Mouse (Mus musculus) lung, postnatal 4 days (tissue): Measurements from ENCODE around the gene Adamts2.

Source experiments
- DNase-seq, 2 experiments: peaks; one replicate each; pipeline ENCODE4 v3.0.0; 2021

Adamts2 gene

DNA sequence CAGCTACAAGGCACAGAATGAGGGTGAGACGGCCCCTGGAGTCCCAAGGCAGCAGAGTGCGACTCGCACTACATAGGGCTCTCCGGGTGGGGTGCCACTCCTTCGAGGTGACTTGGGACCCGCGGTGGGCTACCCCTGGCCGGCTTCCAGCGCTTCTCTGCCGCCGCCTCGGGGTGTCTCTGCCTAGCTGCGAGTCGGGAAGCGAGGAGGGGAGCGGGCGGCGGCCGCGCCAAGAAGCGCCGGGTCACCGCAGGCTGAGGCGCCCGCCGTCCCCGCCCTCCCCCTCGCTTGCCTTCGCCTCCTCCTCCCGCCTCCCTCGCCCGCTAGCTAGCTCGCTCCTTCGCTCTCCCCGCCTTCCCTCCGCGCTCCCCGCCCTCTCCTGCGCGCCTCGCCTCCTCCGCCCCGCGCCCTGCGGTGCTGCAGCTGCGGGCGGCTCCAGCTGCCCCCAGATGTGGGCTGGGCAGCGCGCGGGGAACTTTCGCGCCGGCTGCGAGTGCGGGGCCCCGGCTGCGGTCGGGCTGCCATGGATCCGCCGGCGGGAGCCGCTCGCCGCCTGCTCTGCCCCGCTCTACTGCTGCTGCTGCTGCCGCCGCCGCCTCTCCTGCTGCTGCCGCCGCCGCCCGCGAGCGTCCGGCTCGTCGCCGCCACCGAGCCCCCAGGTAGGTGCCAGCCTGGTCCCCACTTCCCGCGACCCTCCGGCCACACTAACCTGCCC is at the start of gene Adamts2:
Gene Adamts2 (plus strand): TSS at position 444 of the 715 bp plus-strand sequence.
- peak; percentile 79 to 87 for DNase-seq

GRCm38 (mm10) chr11:50557064-50557463 is 44.8 kb upstream of the Adamts2 start:
- no peak for DNase-seq

DNA sequence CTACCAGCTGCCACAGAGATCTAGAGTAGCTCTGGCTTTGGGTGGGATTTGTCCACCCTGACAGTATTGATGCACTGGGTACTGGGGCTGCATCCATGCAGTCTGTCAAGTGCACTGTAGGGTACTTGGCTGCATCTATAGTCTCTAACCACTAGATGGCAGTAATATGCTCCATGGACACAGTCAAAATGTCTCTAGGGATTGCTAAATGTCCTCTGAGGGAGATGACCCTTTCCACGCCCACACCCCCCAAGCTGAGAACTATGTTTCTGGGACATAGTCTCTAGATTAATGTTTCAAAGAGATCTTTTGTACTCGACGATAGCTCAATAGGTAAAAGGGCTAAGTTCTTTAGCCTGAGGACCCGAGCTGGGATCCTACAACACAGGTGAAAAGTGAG is 42.8 kb upstream of the Adamts2 start:
- peak in 1 of 2 experiments; percentile 14 for DNase-seq

DNA sequence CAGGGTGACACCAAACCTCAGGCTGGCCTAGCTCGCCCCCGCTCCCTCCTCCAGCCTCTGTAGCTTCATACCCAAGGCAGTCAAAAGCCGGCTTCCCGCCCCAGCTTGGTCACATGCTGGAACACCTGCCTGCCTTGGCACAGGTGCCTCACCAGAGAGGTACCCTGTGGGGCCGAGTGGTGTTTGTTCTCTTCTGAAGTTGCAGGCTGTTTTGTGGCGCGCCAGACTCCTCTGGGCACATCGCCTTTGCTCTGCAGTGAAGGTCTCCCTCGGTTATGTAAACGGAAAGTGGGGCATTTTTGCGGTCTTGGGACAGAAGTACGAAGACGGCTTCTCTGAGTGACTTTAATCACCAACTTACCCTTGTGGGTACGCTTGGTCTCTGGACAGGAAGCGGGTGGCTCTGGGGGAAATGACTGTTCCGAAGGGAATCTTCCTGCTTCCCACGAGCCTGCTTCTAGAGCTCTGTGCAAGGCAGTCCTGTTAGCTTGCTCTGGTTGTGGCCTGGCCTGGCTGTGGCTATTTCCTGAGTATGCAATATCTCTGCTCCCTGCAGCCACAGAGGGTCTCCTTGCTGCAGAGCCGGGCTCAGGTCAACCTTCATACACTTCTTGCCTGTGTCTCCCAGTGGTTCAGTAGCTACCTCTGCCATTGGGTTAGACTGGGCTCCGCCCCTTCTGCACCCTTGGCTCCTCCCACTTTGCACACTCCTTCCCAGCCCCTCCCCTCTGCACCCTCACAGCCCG is 36.2 kb upstream of the Adamts2 start:
- peak in 1 of 2 experiments; percentile 14 for DNase-seq

- DNase-seq, result no peak
These were observed 30.4 kb upstream of the Adamts2 start for GRCm38 (mm10) chr11:50571448-50571847.

- DNase-seq, result no peak
These were observed 25.4 kb upstream of the Adamts2 start for GRCm38 (mm10) chr11:50576521-50576920.

DNA sequence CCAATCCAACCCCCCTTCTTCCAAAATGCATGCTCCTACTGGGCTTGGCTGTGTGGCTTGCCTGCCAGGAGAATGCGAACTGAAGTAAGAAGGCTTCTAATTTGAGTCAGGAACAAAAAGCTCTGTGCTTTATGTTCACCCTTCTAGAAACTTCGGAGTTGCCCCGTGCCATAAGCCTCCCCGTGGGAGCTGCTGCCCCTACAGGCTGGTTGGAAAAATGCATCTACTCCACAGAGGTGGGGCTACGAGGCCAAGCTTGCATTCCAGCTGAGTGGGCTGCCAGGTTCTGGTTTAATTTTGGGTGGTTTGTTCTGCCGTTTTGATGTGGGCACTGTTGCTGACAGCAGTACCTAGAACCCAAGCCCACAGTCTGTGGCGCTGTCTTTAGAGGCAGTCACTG is 14.9 kb upstream of the Adamts2 start:
- DNase-seq, result peak; percentile 47 to 66

DNA sequence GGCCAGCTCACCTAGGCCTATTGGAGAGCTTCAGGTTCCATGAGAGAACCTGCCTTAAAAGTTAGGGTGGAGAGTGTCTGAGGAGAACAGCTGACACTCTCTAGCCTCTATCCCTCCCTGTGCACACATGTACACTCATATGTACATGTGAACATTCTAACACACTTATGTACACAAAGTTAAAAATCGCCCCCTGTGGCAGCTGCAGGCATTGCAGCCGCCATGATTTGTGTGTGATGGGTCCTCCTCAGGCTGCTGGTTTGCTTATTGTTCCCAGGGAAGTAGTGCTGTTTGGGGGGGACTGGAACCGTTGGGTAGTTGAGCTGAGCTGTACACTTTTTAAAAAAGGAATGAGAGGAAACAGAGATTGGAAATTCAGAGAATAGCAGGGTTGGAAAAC is 14.1 kb upstream of the Adamts2 start:
- DNase-seq, result peak; percentile 45 to 61

GRCm38 (mm10) chr11:50589060-50589459 is 12.8 kb upstream of the Adamts2 start:
- DNase-seq, result peak; percentile 41 to 57

GRCm38 (mm10) chr11:50591053-50591452 is 10.8 kb upstream of the Adamts2 start:
- no peak for DNase-seq

- no peak for DNase-seq
These were observed 8.9 kb upstream of the Adamts2 start for GRCm38 (mm10) chr11:50592892-50593553.

DNA sequence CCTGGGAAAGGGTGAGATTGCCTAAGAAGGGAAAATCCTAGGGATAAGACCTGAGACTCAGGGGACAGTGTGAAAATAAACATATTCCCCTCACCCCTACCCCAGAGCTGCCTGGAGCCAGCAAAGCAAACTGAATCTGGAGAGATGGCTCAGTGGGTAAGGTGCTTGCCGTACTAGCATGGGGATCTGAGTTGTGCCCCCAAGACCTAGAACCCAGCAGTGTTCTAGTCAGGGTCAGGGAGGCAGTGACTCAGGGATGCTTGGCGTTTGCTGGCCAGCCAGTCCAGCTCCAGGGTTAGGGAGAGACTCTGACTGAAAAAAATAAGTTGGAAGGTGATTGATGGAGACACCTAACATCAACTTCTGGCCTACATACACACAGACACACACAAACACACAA is 5.3 kb upstream of the Adamts2 start:
- DNase-seq, result no peak

GRCm38 (mm10) chr11:50599156-50599555 is 2.7 kb upstream of the Adamts2 start:
- DNase-seq, result no peak

- DNase-seq, result peak; percentile 43 to 74
These were observed 635 bp downstream of the Adamts2 start for GRCm38 (mm10) chr11:50602356-50603081.

DNA sequence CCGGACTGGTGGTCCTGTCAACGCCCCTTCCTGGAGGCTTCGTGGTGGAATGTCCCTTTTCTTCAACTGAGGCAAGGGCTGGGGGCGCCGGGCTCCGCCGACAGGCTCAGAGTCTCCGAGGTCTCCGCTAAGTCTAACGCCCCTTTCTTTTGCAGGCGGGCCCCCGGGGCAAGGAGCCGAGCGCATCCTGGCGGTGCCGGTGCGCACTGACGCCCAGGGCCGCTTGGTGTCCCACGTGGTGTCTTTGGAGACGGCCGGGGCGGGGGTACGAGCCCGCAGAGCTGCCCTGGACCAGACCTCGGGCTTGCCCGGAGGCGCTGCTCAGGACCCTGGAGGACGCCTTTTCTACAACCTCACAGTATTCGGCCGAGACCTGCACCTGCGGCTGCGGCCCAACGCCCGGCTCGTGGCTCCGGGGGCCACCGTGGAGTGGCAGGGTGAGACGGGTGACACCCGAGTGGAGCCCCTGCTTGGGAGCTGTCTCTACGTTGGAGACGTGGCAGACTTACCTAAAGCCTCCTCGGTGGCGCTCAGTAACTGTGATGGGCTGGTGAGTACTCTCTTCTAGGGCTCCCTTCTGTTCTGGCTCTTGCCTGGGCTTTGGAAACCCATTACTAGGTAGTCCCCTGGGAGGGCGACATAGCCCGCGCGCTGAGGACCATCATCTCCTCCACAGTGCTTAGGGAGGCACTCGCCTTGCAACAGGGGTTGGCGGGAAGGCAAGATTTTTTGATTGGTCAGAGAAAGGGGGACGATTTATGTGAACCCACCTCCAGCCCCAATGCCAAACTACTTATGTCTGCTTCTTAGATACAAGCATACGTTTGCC is 1.4 kb downstream of the Adamts2 start:
- peak; percentile 64 to 73 for DNase-seq

- DNase-seq, result no peak
These were observed 2.5 kb downstream of the Adamts2 start for GRCm38 (mm10) chr11:50604371-50604770.

GRCm38 (mm10) chr11:50611181-50611580 is 9.3 kb downstream of the Adamts2 start:
- DNase-seq, result no peak

DNA sequence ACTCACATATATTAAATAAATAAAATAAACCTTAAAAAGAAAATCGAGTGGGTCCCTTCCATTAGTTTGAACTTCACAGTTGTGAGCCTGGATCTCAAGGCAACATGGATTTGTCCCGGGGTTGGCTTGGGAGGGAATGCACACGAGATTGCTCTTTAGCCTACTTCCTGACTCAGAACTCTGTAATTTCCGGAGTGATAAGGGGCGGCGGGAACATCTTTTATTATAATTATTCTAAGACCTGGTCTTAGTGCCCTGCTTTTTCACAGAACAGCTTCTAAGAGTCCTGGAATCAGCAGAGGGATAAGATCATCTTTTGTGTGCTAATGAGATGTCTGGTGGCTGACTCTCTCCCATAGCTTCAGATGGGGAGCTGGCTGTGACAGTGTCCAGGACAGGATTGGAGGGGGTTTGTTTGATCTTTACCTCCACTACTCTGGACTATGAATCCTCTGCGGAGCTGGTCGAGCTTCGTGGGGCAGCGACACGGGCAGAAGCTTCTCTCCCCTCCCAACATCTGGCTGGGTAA is 15.2 kb downstream of the Adamts2 start:
- DNase-seq, result no peak

DNA sequence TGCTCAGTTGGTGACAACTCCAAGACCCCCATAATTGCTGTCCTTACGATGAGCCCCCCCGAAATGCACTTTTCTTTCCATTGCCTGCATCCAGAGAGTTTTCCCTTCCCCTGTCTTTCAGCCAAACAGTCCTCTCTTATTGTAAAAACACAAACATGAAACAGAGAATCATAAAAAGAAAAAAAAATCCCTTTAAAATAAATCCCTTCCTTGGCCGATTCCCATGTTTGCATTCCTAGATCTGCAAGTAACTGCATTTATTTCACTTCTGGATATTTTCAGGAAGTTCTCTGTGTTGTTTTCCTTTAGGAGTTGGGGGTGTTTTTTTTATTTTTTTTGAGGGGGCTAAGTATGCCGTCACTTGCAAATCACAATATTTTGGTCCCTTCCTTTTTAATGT is 19.0 kb downstream of the Adamts2 start:
- no peak for DNase-seq

DNA sequence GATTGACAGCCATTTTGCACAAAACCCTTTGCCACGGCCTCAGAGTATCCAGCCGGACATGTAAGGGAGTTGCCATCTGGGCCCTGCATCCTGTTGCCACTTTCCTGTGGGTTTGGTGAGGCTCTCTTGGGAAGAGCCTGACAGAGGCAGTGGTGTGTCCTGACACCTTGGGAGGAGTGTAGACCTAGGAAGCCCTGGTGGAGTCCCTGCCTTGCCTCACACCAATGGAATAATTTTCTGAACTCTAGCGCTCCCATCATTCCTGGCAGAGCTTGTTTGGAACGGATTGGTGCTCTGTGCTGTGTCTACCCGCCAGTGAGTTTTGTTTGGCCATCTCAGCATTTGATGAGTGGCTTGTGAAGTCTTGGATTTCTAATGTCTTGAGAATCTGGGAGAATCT is 19.5 kb downstream of the Adamts2 start:
- no peak for DNase-seq

DNA sequence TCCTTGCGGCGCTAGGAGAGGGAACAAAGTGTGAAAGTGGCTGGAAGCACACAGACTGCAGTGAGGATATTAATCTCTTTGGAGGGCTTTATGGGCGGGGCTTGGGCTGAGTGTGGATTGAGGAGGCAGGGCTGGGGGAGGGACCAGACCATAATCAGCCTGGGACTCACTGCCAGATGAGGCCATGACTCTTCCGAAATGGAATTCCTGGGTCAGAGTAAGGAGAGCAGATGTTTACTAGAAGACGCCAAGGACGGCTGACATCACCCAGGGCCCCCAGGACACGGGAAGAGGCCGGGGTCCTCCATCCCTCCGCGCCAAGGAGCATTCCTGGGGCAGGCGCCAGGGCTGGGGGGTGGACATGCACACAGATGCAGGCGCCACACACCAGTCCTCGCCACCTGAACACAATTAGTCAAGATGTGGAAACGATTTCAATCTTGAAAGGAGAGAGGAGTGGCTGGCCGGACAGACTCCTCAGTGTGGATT is 20.4 kb downstream of the Adamts2 start:
- peak; percentile 78 to 87 for DNase-seq

GRCm38 (mm10) chr11:50623806-50624205 is 21.9 kb downstream of the Adamts2 start:
- DNase-seq, result no peak
